Mouse (Mus musculus) heart, embryonic 15.5 days (tissue): Measurements from ENCODE around the gene Map3k5. TPM values are rescaled to one million over a fixed set of nuclear protein-coding genes. Genes with fewer than 3 reads are reported as not detected.

Experiments used
- ATAC-seq: fragments of 200-750 bp; cut with Nextera tagmentation; replicated peaks from 2 replicates; pipeline ENCODE4 v1.8.0; 2017; ENCODE audit warnings: low read depth, moderate TSS enrichment; ENCODE audit not compliant: insufficient number of reproducible peaks, insufficient read depth, low FRiP score
- H3K27ac ChIP-seq: fragments of 300-500 bp; sonication (generic); 2 replicates; pipeline ENCODE4 v1.5.1; 2015; ENCODE audit warnings: mild to moderate bottlenecking, inconsistent platforms
- H3K27me3 ChIP-seq: fragments of 300-500 bp; sonication (generic); 2 replicates; pipeline ENCODE4 v1.6.1; 2015; ENCODE audit warnings: inconsistent platforms
- H3K36me3 ChIP-seq: fragments of 300-500 bp; sonication (generic); 2 replicates; pipeline ENCODE4 v1.6.1; 2015; ENCODE audit warnings: mild to moderate bottlenecking, inconsistent platforms
- H3K4me1 ChIP-seq: fragments of 300-500 bp; sonication (generic); replicated peaks from 2 replicates; pipeline ENCODE4 v1.6.1; 2015; ENCODE audit warnings: inconsistent platforms
- H3K4me2 ChIP-seq: fragments of 300-500 bp; sonication (generic); 2 replicates; pipeline ENCODE4 v1.6.1; 2015; ENCODE audit warnings: inconsistent platforms, mild to moderate bottlenecking, moderate library complexity
- H3K4me3 ChIP-seq: fragments of 300-500 bp; sonication (generic); 2 replicates; pipeline ENCODE4 v1.5.1; 2015; ENCODE audit warnings: mild to moderate bottlenecking, inconsistent platforms
- H3K9ac ChIP-seq: fragments of 300-500 bp; sonication (generic); 2 replicates; pipeline ENCODE4 v1.6.1; 2015; ENCODE audit warnings: mild to moderate bottlenecking, inconsistent platforms
- H3K9me3 ChIP-seq: fragments of 300-500 bp; sonication (generic); replicated peaks from 2 replicates; pipeline ENCODE4 v1.6.1; 2016; ENCODE audit warnings: inconsistent platforms
- WGBS: fragments of 180-500 bp; shearing (Covaris S2); methylation state at CpG from one replicate; pipeline ENCODE4 v1.1.7; 2015; ENCODE audit warnings: mixed read lengths; 5-methylcytosine and 5-hydroxymethylcytosine counted together
- polyA plus RNA-seq: library from polyadenylated mRNA; unstranded; fragments of >200 nt; fragmentation: Nextera tagmentation; extraction: Ambion mirVana; gene quantifications from 2 replicates; pipeline ENCODE4 v1.2.1, GENCODE M21; 2015

The Map3k5 gene
- polyA plus RNA-seq, 1 experiment from 2014 or later, result 2.6 TPM

GRCm38 (mm10) chr10:20169927-20170604 is 235.8 kb downstream of the Map3k5 start:
- peak overlapping the region; percentile 62 for H3K4me2 ChIP-seq
- H3K27ac ChIP-seq, result peak overlapping the region; percentile 3; the same call in 1 of the 2 replicates
- no peaks in the 10 kb centered on the region for H3K36me3 ChIP-seq
- peaks cover 10% of the 10 kb centered on the region for H3K4me1 ChIP-seq
- H3K4me3 ChIP-seq, result peak overlapping the region; percentile 38
- 0 out of 2 replicates have a peak overlapping the region, but pooled peaks have one; percentile 28 for H3K9ac ChIP-seq
- 24% methylated on average over 19 of the region's 19 CpGs for WGBS
- H3K9me3 ChIP-seq, result no peaks in the 10 kb centered on the region
- ATAC-seq, result no peak
- no peaks in the 10 kb centered on the region for H3K27me3 ChIP-seq

GRCm38 (mm10) chr10:20170605-20171088 is 236.4 kb downstream of the Map3k5 start:
- Histone ChIP-seq H3K4me2 (peak overlapping the region; percentile 62), H3K4me3 (peak overlapping the region; percentile 38), H3K27me3 (no peaks in the 10 kb centered on the region), H3K9me3 (no peaks in the 10 kb centered on the region), H3K9ac (0 out of 2 replicates have a peak overlapping the region, but pooled peaks have one; percentile 28), H3K4me1 (peaks cover 10% of the 10 kb centered on the region), H3K36me3 (no peaks in the 10 kb centered on the region), H3K27ac (no peak overlapping the region; the same call in 1 of the 2 replicates)
- ATAC-seq, result peak; percentile 87
- 53% methylated on average over 11 of the region's 11 CpGs for WGBS

- Histone ChIP-seq H3K4me3 (no peak overlapping the region), H3K4me2 (no peak overlapping the region), H3K4me1 (peaks cover 10% of the 10 kb centered on the region), H3K27me3 (no peaks in the 10 kb centered on the region), H3K9ac (no peak overlapping the region), H3K27ac (no peak overlapping the region), H3K36me3 (no peaks in the 10 kb centered on the region), H3K9me3 (no peaks in the 10 kb centered on the region)
- 82% methylated on average over 12 of the region's 12 CpGs for WGBS
- no peak for ATAC-seq
Observed at GRCm38 (mm10) chr10:20171209-20171608, 236.9 kb downstream of the Map3k5 start.

- Histone ChIP-seq H3K9ac (no peak overlapping the region), H3K4me2 (no peak overlapping the region), H3K4me1 (peaks cover 10% of the 10 kb centered on the region), H3K27ac (no peak overlapping the region), H3K9me3 (no peaks in the 10 kb centered on the region), H3K4me3 (no peak overlapping the region), H3K36me3 (no peaks in the 10 kb centered on the region), H3K27me3 (no peaks in the 10 kb centered on the region)
- WGBS, result 52% methylated on average over 4 of the region's 4 CpGs
- ATAC-seq, result no peak
Observed at GRCm38 (mm10) chr10:20171756-20172155, 237.5 kb downstream of the Map3k5 start.

- no peak overlapping the region for H3K4me3 ChIP-seq
- no peaks in the 10 kb centered on the region for H3K36me3 ChIP-seq
- 66% methylated on average over 4 of the region's 4 CpGs for WGBS
- no peak overlapping the region for H3K27ac ChIP-seq
- ATAC-seq, result no peak
- H3K9ac ChIP-seq, result no peak overlapping the region
- no peaks in the 10 kb centered on the region for H3K9me3 ChIP-seq
- no peak overlapping the region for H3K4me2 ChIP-seq
- H3K4me1 ChIP-seq, result peaks cover 14% of the 10 kb centered on the region
- H3K27me3 ChIP-seq, result no peaks in the 10 kb centered on the region
Observed at GRCm38 (mm10) chr10:20173733-20174132, 239.5 kb downstream of the Map3k5 start.

- WGBS, result 60% methylated on average over 7 of the region's 7 CpGs
- Histone ChIP-seq H3K4me1 (peaks cover 8% of the 10 kb centered on the region), H3K9me3 (no peaks in the 10 kb centered on the region), H3K4me3 (no peak overlapping the region), H3K27me3 (no peaks in the 10 kb centered on the region), H3K4me2 (no peak overlapping the region), H3K36me3 (no peaks in the 10 kb centered on the region), H3K9ac (no peak overlapping the region), H3K27ac (no peak overlapping the region)
- ATAC-seq, result no peak
Observed at GRCm38 (mm10) chr10:20176054-20176453, 241.8 kb downstream of the Map3k5 start.

- Histone ChIP-seq H3K9me3 (no peaks in the 10 kb centered on the region), H3K27ac (no peak overlapping the region), H3K4me2 (no peak overlapping the region), H3K4me3 (no peak overlapping the region), H3K4me1 (peaks cover 21% of the 10 kb centered on the region), H3K36me3 (no peaks in the 10 kb centered on the region), H3K9ac (no peak overlapping the region), H3K27me3 (no peaks in the 10 kb centered on the region)
- WGBS, result 39% methylated on average over 12 of the region's 12 CpGs
- ATAC-seq, result no peak
Observed at GRCm38 (mm10) chr10:20178807-20179605, 244.7 kb downstream of the Map3k5 start.

- no peak overlapping the region for H3K4me2 ChIP-seq
- H3K27me3 ChIP-seq, result no peaks in the 10 kb centered on the region
- ATAC-seq, result no peak
- H3K27ac ChIP-seq, result peak overlapping the region; percentile 48; the same call in 1 of the 2 replicates
- H3K9ac ChIP-seq, result no peak overlapping the region
- whole genome bisulfite sequencing, result 18% methylated on average over 10 of the region's 10 CpGs
- no peaks in the 10 kb centered on the region for H3K9me3 ChIP-seq
- no peaks in the 10 kb centered on the region for H3K36me3 ChIP-seq
- no peak overlapping the region for H3K4me3 ChIP-seq
- H3K4me1 ChIP-seq, result peaks cover 26% of the 10 kb centered on the region
Observed at GRCm38 (mm10) chr10:20181198-20181597, 246.9 kb downstream of the Map3k5 start.

GRCm38 (mm10) chr10:20181680-20182399 is 247.6 kb downstream of the Map3k5 start:
- H3K4me3 ChIP-seq, result no peak overlapping the region
- H3K9me3 ChIP-seq, result no peaks in the 10 kb centered on the region
- H3K27me3 ChIP-seq, result no peaks in the 10 kb centered on the region
- 39% methylated on average over 11 of the region's 11 CpGs for WGBS
- H3K4me2 ChIP-seq, result no peak overlapping the region; the same call in 1 of the 2 replicates
- peaks cover 26% of the 10 kb centered on the region for H3K4me1 ChIP-seq
- H3K36me3 ChIP-seq, result no peaks in the 10 kb centered on the region
- no peak overlapping the region for H3K27ac ChIP-seq
- H3K9ac ChIP-seq, result no peak overlapping the region
- ATAC-seq, result no peak

GRCm38 (mm10) chr10:20184326-20184725 is 250.1 kb downstream of the Map3k5 start:
- no peak overlapping the region for H3K4me3 ChIP-seq
- H3K9me3 ChIP-seq, result no peaks in the 10 kb centered on the region
- 62% methylated on average over 4 of the region's 4 CpGs for WGBS

GRCm38 (mm10) chr10:20185264-20185663 is 251.0 kb downstream of the Map3k5 start:
- H3K4me3 ChIP-seq, result no peak overlapping the region
- no peak overlapping the region for H3K4me2 ChIP-seq
- H3K27me3 ChIP-seq, result no peaks in the 10 kb centered on the region
- no peaks in the 10 kb centered on the region for H3K36me3 ChIP-seq
- no peaks in the 10 kb centered on the region for H3K9me3 ChIP-seq
- no peak for ATAC-seq
- WGBS, result 74% methylated on average over 4 of the region's 4 CpGs
- peaks cover 22% of the 10 kb centered on the region for H3K4me1 ChIP-seq
- H3K9ac ChIP-seq, result no peak overlapping the region
- H3K27ac ChIP-seq, result no peak overlapping the region

More at GRCm38 (mm10) chr10:20184326-20184725, 250.1 kb downstream of the Map3k5 start:
- no peak for ATAC-seq
- no peaks in the 10 kb centered on the region for H3K27me3 ChIP-seq
- no peaks in the 10 kb centered on the region for H3K36me3 ChIP-seq
- H3K27ac ChIP-seq, result no peak overlapping the region
- H3K4me2 ChIP-seq, result no peak overlapping the region
- peaks cover 20% of the 10 kb centered on the region for H3K4me1 ChIP-seq
- no peak overlapping the region for H3K9ac ChIP-seq
